Mouse (Mus musculus) layer of hippocampus, postnatal 14 days (tissue): ENCODE measurements around the gene Cd320. TPM values are rescaled to one million over a fixed set of nuclear protein-coding genes. Genes with fewer than 3 reads are reported as not detected.
"Not testable (repeated sequence)": the region's sequence is repeated elsewhere in the genome, so short reads cannot be mapped to it uniquely, and the experiment has no call there.

Source experiments
- DNase-seq, 2 experiments: peaks; one replicate each; pipeline ENCODE4 v3.0.0; 2021 to 2022; ENCODE audit warnings: low spot score in 2 of 2, mixed read lengths in 1 of 2
- total RNA-seq, 2 experiments: library from RNA; stranded (reverse); gene quantifications; 2 replicates each; pipeline ENCODE4 v1.2.3; 2021

The Cd320 gene
- total RNA-seq, 2 experiments from 2014 or later: 25.9 to 28.8 TPM

GRCm38 (mm10) chr17:33824084-33824996 lies 18.6 kb upstream of the Cd320 start, which contains the start of the genes Rps28 and Ndufa7:
Rps28 (minus strand) TSS chr17:33824562.
Ndufa7 (plus strand) TSS chr17:33824572.
- peak; percentile 98 to 99 for DNase-seq

GRCm38 (mm10) chr17:33824997-33825330 lies 17.9 kb upstream of the Cd320 start:
- not testable (repeated sequence) for DNase-seq

GRCm38 (mm10) chr17:33825462-33825861 lies 17.4 kb upstream of the Cd320 start:
- no peak for DNase-seq

GRCm38 (mm10) chr17:33826850-33827249 lies 16.0 kb upstream of the Cd320 start:
- peak; percentile 59 to 84 for DNase-seq

GRCm38 (mm10) chr17:33828892-33829291 lies 14.0 kb upstream of the Cd320 start:
- DNase-seq: no peak

- no peak for DNase-seq
These were observed 13.3 kb upstream of the Cd320 start for GRCm38 (mm10) chr17:33829561-33829960.

- no peak for DNase-seq
These were observed 1.3 kb downstream of the Cd320 start for GRCm38 (mm10) chr17:33844196-33844595.

GRCm38 (mm10) chr17:33848139-33848538 lies 5.2 kb downstream of the Cd320 start:
- DNase-seq: no peak

GRCm38 (mm10) chr17:33851331-33851730 lies 8.4 kb downstream of the Cd320 start:
- DNase-seq: no peak

- DNase-seq: no peak
These were observed 14.9 kb downstream of the Cd320 start for GRCm38 (mm10) chr17:33857816-33858215.

GRCm38 (mm10) chr17:33865330-33866030 lies 22.6 kb downstream of the Cd320 start:
- peak; percentile 58 to 71 for DNase-seq

- not testable (repeated sequence) for DNase-seq
These were observed 30.6 kb downstream of the Cd320 start, which contains the start of gene Gm7029 for GRCm38 (mm10) chr17:33873537-33873936. Gm7029 (plus strand) TSS chr17:33873837.

GRCm38 (mm10) chr17:33874411-33874810 lies 31.5 kb downstream of the Cd320 start:
- no peak for DNase-seq

GRCm38 (mm10) chr17:33875797-33876196 lies 32.9 kb downstream of the Cd320 start:
- DNase-seq: not testable (repeated sequence)

GRCm38 (mm10) chr17:33884320-33884719 lies 41.4 kb downstream of the Cd320 start:
- DNase-seq: not testable (repeated sequence)

- DNase-seq: not testable (repeated sequence)
These were observed 44.9 kb downstream of the Cd320 start for GRCm38 (mm10) chr17:33887802-33888201.

- not testable (repeated sequence) for DNase-seq
These were observed 45.3 kb downstream of the Cd320 start for GRCm38 (mm10) chr17:33888230-33888629.

- not testable (repeated sequence) for DNase-seq
These were observed 47.1 kb downstream of the Cd320 start for GRCm38 (mm10) chr17:33889941-33890532.

GRCm38 (mm10) chr17:33890533-33891059 lies 47.7 kb downstream of the Cd320 start, which contains the start of gene Kifc1:
Kifc1 (minus strand) TSS chr17:33890661.
- peak; percentile 100 for DNase-seq

- DNase-seq: no peak
These were observed 48.5 kb downstream of the Cd320 start for GRCm38 (mm10) chr17:33891357-33891756.

- DNase-seq: not testable (repeated sequence)
These were observed 49.0 kb downstream of the Cd320 start for GRCm38 (mm10) chr17:33891892-33892291.
